Mouse (Mus musculus): ENCODE measurements around the gene B430305J03Rik.

DNA sequence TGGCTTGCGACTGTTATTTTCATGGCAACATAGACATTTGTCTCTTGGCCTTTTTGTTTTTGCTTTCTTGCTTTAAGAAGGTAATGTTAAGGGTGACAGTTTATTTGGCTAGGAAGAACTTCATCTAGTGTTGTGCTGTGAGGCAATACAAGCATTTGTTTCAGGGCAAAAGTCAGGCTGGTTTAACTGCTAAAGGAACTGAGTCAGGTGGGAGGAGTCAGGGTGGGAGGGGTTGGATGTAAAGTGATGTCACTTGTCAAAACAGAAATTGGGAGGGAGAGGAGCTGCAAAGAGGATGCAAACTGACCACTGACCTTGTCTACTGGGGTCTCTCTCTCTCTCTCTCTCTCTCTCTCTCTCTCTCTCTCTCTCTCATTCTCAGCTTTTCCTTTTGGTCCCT lies 2.7 kb upstream of the B430305J03Rik start:
- TF ChIP-seq CTCF (IDR thresholded peaks at IDR 0.05; ENCODE audit: control insufficient read depth, insufficient read depth, low read length) (no peak), POLR2A (IDR thresholded peaks at IDR 0.05; ENCODE audit: borderline replicate concordance, control insufficient read depth, low read depth, low read length) (no peak)

All from bone marrow, adult 2 months (tissue).